Mouse (Mus musculus) midbrain, embryonic 10.5 days (tissue): ENCODE data around the gene Tymp. TPM values are rescaled to one million over a fixed set of nuclear protein-coding genes. Genes with fewer than 3 reads are reported as not detected.
A peak's percentile ranks its signal among the peaks of the same experiment; 100 is the strongest.

Experiments used
- DNase-seq: peaks from one replicate; pipeline ENCODE4 v3.0.0-alpha.2; 2017; ENCODE audit warnings: low spot score
- H3K27ac ChIP-seq: fragments of 300-500 bp; sonication (generic); replicated peaks from 2 replicates; pipeline ENCODE4 v1.5.1; 2016; ENCODE audit warnings: mild to moderate bottlenecking
- H3K27me3 ChIP-seq: fragments of 300-500 bp; sonication (generic); 2 replicates; pipeline ENCODE4 v1.6.1; 2016; ENCODE audit warnings: low read depth, mild to moderate bottlenecking; ENCODE audit not compliant: poor library complexity, severe bottlenecking
- H3K36me3 ChIP-seq: fragments of 300-500 bp; sonication (generic); 2 replicates; pipeline ENCODE4 v1.6.1; 2016; ENCODE audit warnings: mild to moderate bottlenecking, moderate library complexity
- H3K4me1 ChIP-seq: fragments of 300-500 bp; sonication (generic); 2 replicates; pipeline ENCODE4 v1.6.1; 2016
- H3K4me3 ChIP-seq: fragments of 300-500 bp; sonication (generic); 2 replicates; pipeline ENCODE4 v1.5.1; 2016; ENCODE audit warnings: mild to moderate bottlenecking, moderate library complexity
- H3K9me3 ChIP-seq: fragments of 300-500 bp; sonication (generic); replicated peaks from 2 replicates; pipeline ENCODE4 v1.6.1; 2016; ENCODE audit warnings: mild to moderate bottlenecking
- WGBS: fragments of 180-500 bp; shearing (Covaris S2); methylation state at CpG from one replicate; pipeline ENCODE4 v1.1.7; 2016; 5-methylcytosine and 5-hydroxymethylcytosine counted together
- polyA plus RNA-seq: library from polyadenylated mRNA; unstranded; fragments of >200 nt; fragmentation: Nextera tagmentation; extraction: Ambion mirVana; gene quantifications from 2 replicates; pipeline ENCODE4 v1.2.1, GENCODE M21; 2016

The Tymp gene
- polyA plus RNA-seq, 1 experiment from 2014 or later, result 1.6 TPM

- no peaks in the 10 kb centered on the region for H3K4me1 ChIP-seq
- no peaks in the 10 kb centered on the region for H3K36me3 ChIP-seq
- H3K27me3 ChIP-seq, result no peaks in the 10 kb centered on the region
- H3K4me3 ChIP-seq, result no peak overlapping the region
- H3K9me3 ChIP-seq, result no peaks in the 10 kb centered on the region
- 79% methylated on average over 3 of the region's 3 CpGs for WGBS
- H3K27ac ChIP-seq, result no peak overlapping the region
- DNase-seq, result no peak
Measured at GRCm38 (mm10) chr15:89343325-89343724, 33.5 kb downstream of the Tymp start.

GRCm38 (mm10) chr15:89341678-89342077 is 35.2 kb downstream of the Tymp start:
- DNase-seq, result no peak
- H3K4me3 ChIP-seq, result no peak overlapping the region
- no peaks in the 10 kb centered on the region for H3K9me3 ChIP-seq
- H3K27ac ChIP-seq, result no peak overlapping the region
- H3K27me3 ChIP-seq, result no peaks in the 10 kb centered on the region
- WGBS, result 55% methylated on average over 1 of the region's 1 CpGs
- no peaks in the 10 kb centered on the region for H3K4me1 ChIP-seq
- H3K36me3 ChIP-seq, result no peaks in the 10 kb centered on the region

GRCm38 (mm10) chr15:89340136-89340535 is 36.7 kb downstream of the Tymp start:
- no peaks in the 10 kb centered on the region for H3K9me3 ChIP-seq
- WGBS, result 86% methylated on average over 3 of the region's 3 CpGs
- DNase-seq, result no peak
- H3K4me1 ChIP-seq, result no peaks in the 10 kb centered on the region
- no peaks in the 10 kb centered on the region for H3K36me3 ChIP-seq
- no peak overlapping the region for H3K27ac ChIP-seq
- no peak overlapping the region for H3K4me3 ChIP-seq
- no peaks in the 10 kb centered on the region for H3K27me3 ChIP-seq

- Histone ChIP-seq H3K9me3 (no peaks in the 10 kb centered on the region), H3K4me3 (no peak overlapping the region), H3K4me1 (no peaks in the 10 kb centered on the region), H3K27ac (no peak overlapping the region), H3K27me3 (no peaks in the 10 kb centered on the region), H3K36me3 (no peaks in the 10 kb centered on the region)
- 87% methylated on average over 2 of the region's 2 CpGs for WGBS
- DNase-seq, result no peak
Measured at GRCm38 (mm10) chr15:89339696-89340095, 37.1 kb downstream of the Tymp start.

- Histone ChIP-seq H3K27ac (no peak overlapping the region), H3K4me1 (no peaks in the 10 kb centered on the region), H3K4me3 (no peak overlapping the region), H3K9me3 (no peaks in the 10 kb centered on the region), H3K36me3 (no peaks in the 10 kb centered on the region), H3K27me3 (no peaks in the 10 kb centered on the region)
- no peak for DNase-seq
- 86% methylated on average over 14 of the region's 14 CpGs for WGBS
Measured at GRCm38 (mm10) chr15:89336422-89336821, 40.4 kb downstream of the Tymp start.

GRCm38 (mm10) chr15:89334774-89335537 is 41.9 kb downstream of the Tymp start:
- H3K4me1 ChIP-seq, result no peaks in the 10 kb centered on the region
- no peak for DNase-seq
- no peaks in the 10 kb centered on the region for H3K9me3 ChIP-seq
- no peak overlapping the region for H3K4me3 ChIP-seq
- WGBS, result 85% methylated on average over 17 of the region's 17 CpGs
- no peaks in the 10 kb centered on the region for H3K27me3 ChIP-seq
- no peaks in the 10 kb centered on the region for H3K36me3 ChIP-seq
- H3K27ac ChIP-seq, result no peak overlapping the region

GRCm38 (mm10) chr15:89334271-89334670 is 42.6 kb downstream of the Tymp start, which contains the start of gene Miox:
Gene Miox, plus strand, starts transcription at chr15:89334398.
- H3K4me3 ChIP-seq, result no peak within 1 kb of the TSS
- H3K36me3 ChIP-seq, result no peaks in the 10 kb centered on the region
- no peaks in the 10 kb centered on the region for H3K4me1 ChIP-seq
- no peak for DNase-seq
- no peak within 1 kb of the TSS for H3K27ac ChIP-seq
- 90% methylated on average over 7 of the region's 7 CpGs for WGBS
- no peaks in the 10 kb centered on the region for H3K27me3 ChIP-seq
- no peaks in the 10 kb centered on the region for H3K9me3 ChIP-seq

- H3K9me3 ChIP-seq, result no peaks in the 10 kb centered on the region
- H3K27me3 ChIP-seq, result peaks cover 26% of the 10 kb centered on the region
- H3K27ac ChIP-seq, result no peak overlapping the region
- 68% methylated on average over 5 of the region's 5 CpGs for WGBS
- no peak for DNase-seq
- H3K36me3 ChIP-seq, result no peaks in the 10 kb centered on the region
- H3K4me3 ChIP-seq, result no peak overlapping the region
- peaks cover 11% of the 10 kb centered on the region for H3K4me1 ChIP-seq
Measured at GRCm38 (mm10) chr15:89326441-89326840, 50.4 kb downstream of the Tymp start.

GRCm38 (mm10) chr15:89323656-89324055 is 53.2 kb downstream of the Tymp start:
- Histone ChIP-seq H3K4me3 (no peak overlapping the region), H3K27me3 (peaks cover 26% of the 10 kb centered on the region), H3K27ac (no peak overlapping the region), H3K4me1 (peaks cover 11% of the 10 kb centered on the region), H3K9me3 (no peaks in the 10 kb centered on the region), H3K36me3 (no peaks in the 10 kb centered on the region)
- no peak for DNase-seq
- WGBS, result 92% methylated on average over 4 of the region's 4 CpGs

GRCm38 (mm10) chr15:89322670-89323522 is 53.9 kb downstream of the Tymp start, which contains the start of gene Adm2:
Gene Adm2, plus strand, starts transcription at chr15:89322720.
- Histone ChIP-seq H3K27me3 (peaks cover 26% of the 10 kb centered on the region), H3K27ac (no peak within 1 kb of the TSS; the same call in 1 of the 2 replicates), H3K4me1 (peaks cover 11% of the 10 kb centered on the region), H3K36me3 (no peaks in the 10 kb centered on the region), H3K4me3 (peak within 1 kb of the TSS; percentile 39), H3K9me3 (no peaks in the 10 kb centered on the region)
- WGBS, result 10% methylated on average over 26 of the region's 26 CpGs
- no peak for DNase-seq
